Mouse (Mus musculus) layer of hippocampus, adult 18-20 months (tissue): ENCODE results near the gene Lama5. TPM values are rescaled to one million over a fixed set of nuclear protein-coding genes. Genes with fewer than 3 reads are reported as not detected.

Experiments used
- DNase-seq, 2 experiments: peaks; one replicate each; pipeline ENCODE4 v3.0.0; 2022; ENCODE audit warnings: low spot score in 2 of 2
- total RNA-seq, 2 experiments: library from RNA; stranded (reverse); gene quantifications; 2 replicates each; pipeline ENCODE4 v1.2.3; 2021

The Lama5 gene
- total RNA-seq, 2 experiments from 2014 or later: 6.6 to 7.2 TPM

DNA sequence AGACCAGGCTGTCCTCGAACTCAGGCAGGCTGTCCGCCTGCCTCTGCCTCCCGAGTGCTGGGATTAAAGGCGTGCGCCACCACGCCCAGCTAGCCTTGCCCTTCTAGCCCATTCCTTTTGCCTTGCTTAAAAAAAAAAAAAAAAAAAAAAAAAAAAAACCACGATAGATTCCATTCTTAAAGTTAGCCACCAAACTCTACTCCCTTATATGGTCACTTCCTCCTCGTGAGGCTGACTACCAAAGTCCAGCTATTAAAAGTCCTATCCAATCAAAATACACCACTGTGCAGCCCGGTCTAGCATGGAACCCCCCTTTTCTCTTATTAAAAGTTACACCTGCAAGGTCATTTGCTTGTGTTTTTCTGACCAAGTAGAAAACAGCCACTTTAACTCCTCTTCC is 30.0 kb upstream of the Lama5 start:
- no peak for DNase-seq

DNA sequence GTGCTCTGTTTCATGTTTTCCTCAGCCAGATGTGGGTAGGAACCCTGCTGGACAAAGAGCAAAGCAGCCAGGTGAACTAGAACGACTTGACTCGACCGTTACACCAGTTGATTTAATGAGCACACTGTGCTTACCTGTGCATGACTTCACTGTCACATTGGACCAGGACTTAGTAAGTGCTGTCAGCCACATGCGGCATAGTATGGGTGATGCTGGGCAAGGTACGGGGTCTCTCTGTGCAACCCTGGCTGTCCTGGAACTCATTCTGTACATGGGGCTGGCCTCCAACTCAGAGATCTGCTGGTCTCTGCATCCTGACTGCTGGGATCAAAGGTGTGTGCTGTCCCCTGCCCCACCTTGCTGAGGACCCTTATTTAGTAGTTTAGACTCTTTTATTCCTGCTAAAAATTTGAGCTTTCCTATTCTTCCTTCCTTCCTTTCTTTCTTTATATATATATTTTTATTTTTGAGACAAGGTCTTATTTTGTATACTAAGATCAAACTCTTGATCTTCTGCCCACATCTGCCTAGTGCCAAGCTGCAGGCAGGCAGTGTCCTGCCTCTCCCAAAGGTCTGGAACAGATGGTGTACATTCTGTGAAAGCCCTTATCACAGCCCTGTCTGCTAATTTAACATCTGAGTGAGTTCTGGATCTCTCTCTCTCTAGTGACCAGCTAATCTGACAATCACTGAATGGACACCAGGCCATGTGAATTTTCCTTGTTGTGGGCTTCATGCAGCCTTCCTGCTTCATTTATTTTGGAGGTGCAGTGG is 29.0 kb upstream of the Lama5 start:
- DNase-seq: no peak

DNA sequence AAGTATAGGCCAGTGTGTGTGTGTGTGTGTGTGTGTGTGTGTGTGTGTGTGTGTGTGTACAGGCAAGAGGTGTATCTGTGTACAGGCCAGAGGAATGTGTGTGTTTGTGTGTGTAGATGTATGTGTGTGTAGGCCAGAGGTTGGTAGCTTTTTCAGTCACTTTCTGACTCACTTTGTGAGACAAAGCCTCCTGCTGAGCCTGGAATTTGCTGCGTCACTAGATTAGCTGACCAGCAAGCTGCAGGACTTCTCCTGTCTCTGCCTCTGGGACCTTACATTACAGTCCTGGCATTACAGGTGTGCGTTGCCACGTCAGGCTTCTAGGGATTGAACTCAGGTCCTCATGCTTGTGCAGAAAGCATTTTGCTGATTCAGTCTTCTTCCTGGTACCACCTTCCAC is 26.2 kb upstream of the Lama5 start:
- DNase-seq: no peak

DNA sequence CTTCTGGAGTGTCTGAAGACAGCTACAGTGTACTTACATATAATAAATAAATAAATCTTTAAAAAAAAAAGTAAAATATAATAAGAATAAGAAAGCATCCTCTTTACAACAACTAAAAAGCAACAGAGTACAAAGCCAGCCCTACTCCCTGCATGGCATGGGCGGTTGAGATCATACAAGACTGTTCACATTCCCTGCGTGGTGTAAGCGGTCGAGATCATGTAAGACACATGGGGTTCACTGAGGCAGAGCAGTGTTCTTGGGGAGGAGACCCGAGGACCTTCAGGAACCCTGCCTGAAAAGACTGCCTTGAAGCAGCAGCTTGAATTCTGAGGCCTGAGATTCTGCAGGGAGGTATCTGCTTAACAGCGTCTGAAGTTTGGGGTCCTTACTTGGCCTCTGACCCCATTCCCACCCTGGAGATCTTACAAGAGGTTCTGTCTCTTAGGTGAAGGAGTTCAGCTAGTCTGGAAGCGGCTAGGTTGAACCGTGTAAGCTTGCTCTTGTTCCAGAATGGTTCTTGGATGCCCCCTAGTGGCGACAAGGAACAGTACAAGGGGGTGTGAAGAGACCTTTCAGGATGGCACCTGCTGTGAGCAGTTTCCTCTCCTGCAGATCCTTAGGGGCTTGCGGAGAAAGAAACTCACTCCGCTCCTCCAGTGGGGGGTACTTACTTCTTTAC is 25.4 kb upstream of the Lama5 start:
- peak; percentile 69 to 83 for DNase-seq

DNA sequence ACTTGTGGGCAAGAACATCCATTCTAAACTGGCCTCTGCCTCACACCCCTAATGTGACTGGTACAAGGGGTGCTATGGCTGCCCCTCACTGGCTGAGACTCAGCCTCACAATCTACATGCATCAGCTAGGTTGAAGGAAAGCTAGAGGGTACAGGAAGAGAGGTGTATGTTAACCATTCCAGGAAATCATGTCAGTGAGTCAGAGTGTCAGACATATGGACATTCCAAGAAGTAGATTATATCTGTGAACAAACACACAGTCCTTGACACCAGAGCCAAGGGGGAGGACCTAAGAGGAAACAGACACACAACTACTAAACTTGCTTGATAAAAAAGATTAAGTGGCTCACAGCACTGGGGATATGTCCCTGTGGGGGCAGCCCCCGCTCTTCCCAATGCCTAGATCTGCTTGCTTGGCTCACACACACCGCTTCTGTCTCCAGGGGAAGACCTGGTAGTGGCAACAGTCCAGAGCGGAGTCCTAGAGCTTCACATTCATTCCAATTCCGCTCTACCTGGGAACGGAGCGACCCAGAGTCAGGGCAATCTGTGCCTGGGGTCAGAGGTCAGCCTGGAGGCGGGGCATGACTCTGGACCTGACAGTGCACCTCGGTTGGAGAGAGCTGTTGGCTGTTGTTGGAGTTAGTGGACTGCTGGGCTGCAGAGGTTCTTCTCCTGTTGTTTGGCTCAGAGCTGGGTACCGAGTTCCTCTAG is 23.4 kb upstream of the Lama5 start:
- DNase-seq: no peak

DNA sequence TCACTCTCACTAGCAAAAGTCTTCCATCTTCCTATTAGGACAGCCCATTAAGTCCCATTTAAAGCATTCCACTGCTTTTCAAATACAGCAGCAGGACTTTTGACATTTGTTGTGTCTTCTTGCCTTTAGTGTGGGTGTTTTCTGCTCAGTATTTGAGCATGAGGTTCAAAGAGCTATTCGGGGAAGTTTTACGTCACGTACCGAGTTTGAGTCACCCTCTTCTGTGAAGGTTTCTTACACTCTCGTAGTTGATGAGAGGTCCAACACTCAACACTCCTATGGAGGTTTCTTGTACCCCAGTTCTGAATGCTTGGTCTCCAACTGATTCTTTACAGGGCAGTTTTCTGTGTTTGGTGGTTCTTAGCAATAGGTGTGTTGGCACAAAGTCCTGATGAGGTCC is 22.3 kb upstream of the Lama5 start:
- DNase-seq: no peak

DNA sequence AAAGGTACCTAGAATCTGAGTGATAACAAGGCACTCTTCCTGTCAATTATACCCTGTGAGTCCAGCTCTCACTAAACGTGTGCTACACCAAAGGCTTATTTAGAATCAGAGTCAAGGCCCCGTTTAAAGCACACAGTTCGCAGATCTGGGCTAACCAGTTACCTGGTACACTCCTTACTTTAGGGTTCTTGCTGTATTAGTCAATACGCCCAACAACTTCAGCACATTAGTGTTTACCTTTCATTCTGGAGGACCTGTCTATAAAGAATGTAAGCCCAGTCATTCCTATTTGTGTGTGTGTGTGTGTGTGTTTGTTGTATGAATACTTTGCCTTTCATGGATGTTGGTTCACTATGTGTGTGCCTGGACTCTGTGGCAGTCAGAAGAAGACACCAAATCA is 17.4 kb upstream of the Lama5 start:
- DNase-seq: no peak

DNA sequence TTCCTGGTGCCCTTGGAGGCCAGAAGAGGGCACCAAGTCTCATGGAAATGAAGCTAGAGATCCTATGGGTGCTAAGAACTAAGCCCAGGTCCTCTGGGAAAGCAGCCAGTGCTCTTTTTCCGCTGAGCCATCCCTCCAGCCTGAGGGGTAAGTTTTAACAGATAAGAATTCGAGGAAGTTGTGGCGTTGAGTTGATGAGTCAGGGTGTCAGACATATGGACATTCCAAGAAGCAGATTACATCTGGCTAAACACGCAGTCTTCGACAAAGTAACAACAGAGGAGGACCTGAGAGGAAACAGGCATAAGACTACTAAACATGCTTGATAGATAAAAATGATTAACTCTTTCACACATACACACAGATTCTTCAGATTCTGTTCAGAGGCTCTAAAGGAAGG is 12.9 kb upstream of the Lama5 start:
- DNase-seq: no peak

DNA sequence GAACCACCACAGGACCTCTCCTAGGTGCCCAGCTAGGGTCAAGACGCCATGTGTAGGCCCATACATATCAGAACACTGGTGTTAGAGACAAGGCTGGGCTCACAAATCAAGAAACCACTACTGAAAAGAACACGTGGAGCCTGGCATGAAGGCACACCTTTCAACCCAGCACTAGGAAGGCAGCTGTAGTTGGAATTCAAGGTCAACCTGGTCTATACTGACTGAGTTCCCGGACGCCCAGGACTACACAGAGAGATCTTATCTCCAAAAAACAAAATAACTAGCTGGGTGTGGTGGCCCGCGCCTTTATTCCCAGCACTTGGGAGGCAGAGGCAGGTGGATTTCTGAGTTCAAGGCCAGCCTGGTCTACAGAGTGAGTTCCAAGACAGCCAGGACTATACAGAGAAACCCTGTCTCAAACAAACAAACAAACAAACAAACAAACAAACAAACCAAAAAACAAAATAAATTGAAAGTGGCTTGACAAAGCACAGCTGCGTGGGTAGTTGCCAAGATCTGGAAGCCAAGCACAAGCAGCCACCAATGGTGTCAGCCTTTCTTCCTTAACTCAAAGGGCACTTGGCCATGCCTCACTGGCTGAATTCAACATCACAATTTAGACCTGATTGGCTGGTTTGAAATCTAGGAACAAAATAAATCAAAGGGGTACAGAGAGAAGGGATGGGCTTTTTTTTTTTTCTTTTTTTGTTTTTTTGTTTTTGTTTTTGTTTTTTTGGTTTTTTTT is 12.1 kb upstream of the Lama5 start:
- no peak for DNase-seq

DNA sequence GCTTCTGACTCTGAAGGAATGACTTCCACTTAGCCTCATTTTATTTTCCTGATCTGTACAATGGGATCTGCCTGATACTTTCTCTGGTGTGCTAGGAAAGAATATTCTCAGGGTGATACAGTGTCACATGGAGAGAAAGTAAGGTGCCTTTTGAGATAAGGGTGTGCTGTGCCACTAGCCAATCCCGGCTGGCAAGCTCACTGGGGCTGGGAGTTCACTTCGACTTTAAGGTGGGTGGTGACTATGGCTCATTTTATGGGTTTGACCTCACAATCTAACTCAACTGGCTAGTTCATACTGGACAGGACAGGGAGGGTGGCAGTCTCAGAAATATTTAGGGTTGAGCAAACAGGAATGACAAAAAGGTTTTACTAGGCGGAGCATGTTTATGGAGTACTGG is 11.3 kb upstream of the Lama5 start:
- DNase-seq: no peak

DNA sequence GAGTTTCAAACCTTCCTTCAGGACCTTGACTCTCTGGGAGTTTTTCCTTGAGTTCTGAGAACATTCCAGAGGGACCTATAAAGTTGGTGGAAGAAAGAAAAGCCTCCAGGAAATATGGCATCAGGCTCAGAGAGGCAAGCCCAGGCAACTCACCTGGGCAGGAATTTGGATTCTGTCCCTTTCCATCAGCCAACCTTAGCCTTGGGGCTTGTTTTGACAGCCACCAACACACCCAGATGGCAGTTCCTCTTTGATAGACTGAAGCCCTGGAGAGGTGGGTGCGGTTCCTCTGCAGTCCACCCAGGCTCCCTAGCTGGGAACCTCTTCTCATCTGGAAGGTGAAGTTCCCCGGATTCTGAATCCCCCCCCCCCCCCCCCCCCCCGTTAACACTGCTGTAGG is 10.8 kb upstream of the Lama5 start:
- DNase-seq: no peak

DNA sequence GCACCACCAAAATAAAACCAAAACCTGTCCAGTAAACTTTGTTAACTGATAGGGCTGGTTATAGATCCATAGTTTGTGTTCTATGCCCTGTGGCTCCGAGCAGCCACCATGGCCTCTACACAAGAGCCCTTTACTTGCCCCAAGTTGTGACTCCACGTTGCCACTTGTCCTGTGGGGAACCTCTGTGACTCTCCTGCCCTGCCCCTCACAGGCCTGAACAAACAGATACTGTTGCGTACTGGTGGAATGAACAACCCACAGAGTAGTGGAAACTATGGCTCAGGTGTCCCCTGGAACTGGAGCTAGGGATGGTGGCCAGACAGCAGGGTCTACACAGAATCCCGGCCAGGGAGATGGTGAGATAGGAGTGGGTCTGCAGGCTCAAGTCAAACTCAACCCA is 10.1 kb upstream of the Lama5 start:
- no peak for DNase-seq

DNA sequence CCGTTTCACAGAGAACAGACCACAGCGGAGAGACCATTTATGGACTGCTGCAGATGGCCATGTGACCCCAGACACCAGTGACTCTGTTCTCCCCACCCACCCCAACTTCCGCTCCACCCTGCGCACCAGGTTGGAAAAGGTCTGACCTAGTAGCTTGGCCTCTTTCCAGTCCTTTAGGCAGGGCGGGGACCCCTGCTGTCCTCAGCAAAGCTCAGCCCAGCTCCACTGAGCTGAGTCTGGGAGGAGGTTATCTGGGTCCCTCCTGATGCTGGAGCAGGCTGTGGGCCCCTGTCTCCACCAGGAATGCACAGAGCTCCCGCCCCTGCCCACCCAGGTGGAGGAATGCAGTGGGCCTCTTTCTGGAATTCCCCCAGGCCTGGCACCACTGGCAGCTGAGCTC is 9.3 kb upstream of the Lama5 start:
- no peak for DNase-seq

DNA sequence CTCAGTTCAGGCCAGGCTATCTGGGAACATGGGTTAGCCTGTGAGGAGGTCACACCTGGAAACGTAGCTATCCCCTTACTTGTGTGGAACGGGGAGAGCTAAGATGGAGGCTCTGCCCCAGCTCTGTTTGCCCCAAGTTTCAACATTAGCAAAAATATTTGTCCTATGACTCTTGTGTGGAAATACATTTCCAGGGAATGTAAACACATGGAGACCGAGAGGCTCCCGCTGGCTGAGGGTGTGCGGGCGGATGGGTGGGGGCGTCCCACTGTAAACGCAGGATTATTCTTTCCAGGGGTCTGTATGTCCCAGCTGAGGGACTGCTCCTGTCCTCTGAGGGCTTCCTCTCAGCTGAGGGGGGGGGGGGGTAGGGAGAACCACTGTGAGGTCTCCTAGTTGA is 8.7 kb upstream of the Lama5 start:
- DNase-seq: no peak

DNA sequence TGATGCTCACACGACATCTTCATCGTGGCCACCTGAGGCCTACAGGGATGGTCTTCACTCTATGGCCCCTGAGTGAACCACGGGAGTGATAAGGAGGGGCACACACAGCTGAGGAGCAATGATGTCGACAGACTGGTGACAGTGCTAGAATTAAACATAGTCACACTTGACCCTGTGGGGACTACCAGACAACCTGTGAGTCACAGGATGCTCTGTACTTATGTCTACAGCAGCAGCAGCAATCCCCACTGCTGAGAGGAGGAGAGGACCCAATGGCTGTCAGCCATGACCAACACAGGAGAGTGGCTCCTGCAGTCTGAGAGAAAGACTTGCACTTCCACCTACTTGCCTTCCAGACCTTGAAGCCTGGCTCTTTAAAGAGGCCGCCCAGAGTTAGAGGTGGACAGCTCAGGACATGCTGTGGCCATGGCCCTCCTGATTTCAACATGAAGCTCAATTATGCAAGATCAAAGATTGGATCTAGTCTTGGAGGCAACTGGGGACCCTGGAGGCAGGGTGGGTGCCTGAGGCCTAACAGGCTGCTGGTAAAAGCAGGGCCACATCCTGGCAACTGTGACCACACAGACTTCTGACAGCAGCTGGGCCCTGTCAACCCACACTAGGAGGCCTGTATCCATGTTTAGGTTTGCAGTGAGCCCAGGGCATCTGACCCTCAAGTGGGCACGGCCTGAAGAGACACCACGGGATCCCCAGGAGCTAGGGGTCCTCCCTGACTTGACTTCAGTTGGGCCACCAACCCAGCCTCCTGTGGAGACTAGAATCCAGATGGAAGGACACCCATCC is 7.6 kb upstream of the Lama5 start:
- no peak for DNase-seq

DNA sequence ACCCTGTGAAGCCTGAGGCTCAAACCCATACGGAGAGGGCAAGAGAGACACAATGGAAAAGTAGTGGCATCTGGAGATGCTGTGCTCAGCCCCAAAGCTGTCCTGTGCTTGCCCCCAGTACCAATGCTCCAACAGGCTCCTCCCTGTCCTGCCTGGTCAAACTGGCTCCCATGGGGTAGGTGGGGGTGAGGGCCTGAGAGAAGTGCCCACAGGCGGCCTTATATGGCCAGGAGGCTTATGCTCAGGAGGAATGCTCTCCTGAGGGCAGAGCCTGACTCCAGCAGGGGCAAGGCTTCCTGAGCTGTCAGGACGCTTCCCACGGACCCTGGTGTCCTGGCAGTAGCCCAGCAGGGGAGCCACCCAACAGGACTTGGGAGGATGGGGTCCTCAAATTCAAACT is 4.8 kb upstream of the Lama5 start:
- no peak for DNase-seq

DNA sequence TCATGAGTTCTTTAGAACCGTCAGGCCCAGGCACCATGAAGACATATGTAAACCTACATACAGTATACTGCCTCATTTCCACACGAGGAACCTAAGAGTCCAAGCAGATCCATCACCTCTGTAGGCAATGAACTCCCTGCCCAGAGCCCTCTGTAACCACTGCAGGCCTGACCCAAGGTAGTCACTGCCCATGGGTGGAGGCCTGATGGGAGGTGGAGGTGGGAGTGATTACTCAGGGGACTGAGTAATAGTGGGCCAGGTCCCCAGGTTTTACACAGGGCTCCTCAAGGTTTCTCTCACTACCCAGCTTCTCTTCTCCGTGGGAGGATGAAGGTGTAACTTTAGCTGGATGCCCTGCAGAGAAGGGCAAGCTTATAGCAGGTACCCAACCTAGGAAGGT is 3.5 kb upstream of the Lama5 start:
- no peak for DNase-seq

DNA sequence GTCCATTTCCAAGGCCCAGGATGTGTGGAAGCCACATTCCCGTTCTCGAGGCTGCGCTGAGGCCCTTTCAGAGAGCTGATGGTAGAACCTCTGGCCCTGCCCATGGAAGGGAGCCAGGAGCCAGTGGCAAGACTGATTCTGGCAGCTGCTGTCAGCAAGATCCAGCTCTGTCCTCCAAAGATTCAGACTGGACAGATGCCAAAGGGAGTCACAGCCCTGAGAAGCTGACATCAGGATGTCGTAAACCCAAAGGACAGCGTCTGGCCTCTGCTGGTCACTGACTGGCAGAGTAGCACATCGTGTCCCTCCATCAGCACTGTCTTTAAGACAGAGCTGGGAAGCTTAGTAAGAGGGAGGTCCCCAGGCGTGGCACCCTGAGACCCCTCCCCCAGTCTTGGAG is 2.9 kb upstream of the Lama5 start:
- DNase-seq: no peak

DNA sequence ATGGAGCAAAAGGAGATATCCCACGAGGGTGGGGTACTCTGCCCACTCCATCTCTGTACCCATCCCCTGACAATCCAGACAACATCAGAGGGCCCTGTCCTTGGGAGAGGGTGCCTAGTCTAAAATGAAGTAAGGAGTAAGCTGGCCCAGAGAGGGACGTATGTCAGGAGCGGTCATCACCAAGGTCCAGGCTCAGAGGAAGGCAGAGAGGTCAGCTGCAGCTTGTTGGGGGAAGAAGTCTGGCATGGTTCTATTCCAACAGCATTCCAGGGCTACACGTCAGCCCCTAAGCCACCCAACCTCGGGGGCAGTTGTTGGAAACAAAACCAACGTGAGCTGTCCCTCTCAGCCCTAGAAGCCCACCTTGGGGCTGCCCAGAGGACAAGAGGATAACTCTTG is 2.4 kb upstream of the Lama5 start:
- DNase-seq: no peak

DNA sequence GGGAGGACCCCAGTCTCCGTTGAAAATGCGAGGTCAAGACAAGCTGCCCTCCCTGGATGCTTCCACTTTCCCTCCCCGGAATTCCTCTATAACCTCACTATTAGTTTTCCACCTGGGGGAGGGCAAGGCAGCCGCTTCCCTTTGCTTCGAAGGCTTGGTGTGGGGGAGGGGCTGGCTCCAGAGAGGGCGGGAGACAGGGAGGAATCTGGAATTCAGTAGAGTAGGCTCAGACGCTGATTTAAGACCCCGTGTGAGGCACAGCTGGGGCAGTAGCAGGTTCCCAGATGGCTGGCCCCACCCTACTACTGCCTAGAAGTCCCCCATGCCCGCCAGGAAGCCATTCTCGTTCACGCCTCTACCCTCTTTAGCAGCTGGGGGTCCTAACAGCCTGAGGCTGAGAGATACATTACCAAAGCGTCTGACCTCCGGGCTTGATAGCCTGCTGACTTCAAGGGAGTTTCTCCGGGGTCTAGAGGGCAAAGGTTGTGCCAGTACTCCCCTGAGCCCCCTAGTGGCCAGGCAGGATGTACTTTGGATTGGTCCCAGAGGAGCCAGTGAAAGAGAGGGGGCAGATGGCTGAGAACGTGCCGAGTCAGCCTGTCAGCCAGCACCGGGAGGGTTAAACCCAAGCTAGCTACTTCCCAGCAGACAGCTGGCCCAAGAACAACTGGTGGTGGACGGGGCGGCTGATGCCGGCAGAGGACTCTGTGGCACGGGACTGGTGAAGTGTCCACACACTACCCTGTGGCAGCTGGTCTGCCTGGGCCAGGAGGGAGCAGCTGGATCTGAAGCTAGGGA is 1.8 kb upstream of the Lama5 start:
- no peak for DNase-seq
